Mouse (Mus musculus): Measurements from ENCODE around the gene Pld6. TPM values are rescaled to one million over a fixed set of nuclear protein-coding genes. Genes with fewer than 3 reads are reported as not detected.

The Pld6 gene
- polyA plus RNA-seq, 1 experiment from 2014 or later: 6.7 TPM

DNA sequence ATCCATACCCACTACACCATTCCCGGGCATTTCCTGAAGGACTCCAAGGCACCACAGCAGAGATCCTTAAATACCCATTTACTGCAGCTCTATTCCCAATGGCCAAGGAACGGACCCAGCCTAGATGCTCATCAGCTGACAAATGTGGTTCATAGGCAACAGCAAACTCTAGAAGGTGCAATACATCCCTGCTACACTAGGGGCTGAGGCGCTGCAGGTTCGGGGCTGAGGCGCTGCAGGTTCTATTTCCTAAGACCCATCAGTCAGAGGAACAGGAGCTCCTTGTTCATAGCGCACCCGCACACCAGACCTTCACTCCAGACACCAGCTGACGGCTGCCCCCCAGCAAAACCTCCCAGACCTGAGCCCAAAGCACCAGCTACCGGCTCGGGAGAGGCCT, 13.0 kb upstream of the Pld6 start:
- no peaks in the 10 kb centered on the region for H3K27me3 ChIP-seq (replicated peaks; ENCODE audit: control insufficient read depth, insufficient read depth, low read length)
- 95% methylated on average over 10 of the region's 10 CpGs for WGBS

DNA sequence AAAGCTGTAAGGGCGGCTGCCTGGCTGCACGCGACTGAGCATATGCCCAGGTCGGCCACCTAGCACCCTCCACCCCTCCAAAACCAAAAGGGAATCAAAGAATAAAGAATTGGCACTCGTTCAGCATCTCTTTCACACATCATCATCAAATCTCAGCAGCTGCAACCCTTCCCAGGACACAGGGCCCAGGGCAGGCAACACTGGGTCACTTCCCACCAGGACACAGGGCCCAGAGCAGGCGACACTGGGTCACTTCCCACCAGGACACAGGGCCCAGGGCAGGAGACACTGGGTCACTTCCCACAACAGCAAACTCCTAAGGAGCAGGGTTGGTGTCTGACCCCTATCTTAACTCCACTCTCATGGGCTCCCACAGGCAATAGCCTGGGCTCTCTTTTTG, 5.9 kb upstream of the Pld6 start:
- 91% methylated on average over 6 of the region's 6 CpGs for WGBS
- Histone ChIP-seq H3K4me1 (replicated peaks; ENCODE audit: control insufficient read depth, insufficient read depth, low read length) (no peaks in the 10 kb centered on the region), H3K9ac (replicated peaks; ENCODE audit: low read depth, low read length) (no peak overlapping the region), H3K27me3 (replicated peaks; ENCODE audit: control insufficient read depth, insufficient read depth, low read length) (no peaks in the 10 kb centered on the region), H3K4me3 (replicated peaks; ENCODE audit: low read length) (no peak overlapping the region), H3K27ac (ENCODE audit: low read length) (no peak overlapping the region), H3K36me3 (ENCODE audit: control insufficient read depth, insufficient read depth) (peaks cover 41% of the 10 kb centered on the region), H3K9me3 (ENCODE audit: control insufficient read depth, low read length) (no peaks in the 10 kb centered on the region), H3K4me2 (ENCODE audit: low read length) (no peak overlapping the region)
- ATAC-seq: no peak

More for the DNA sequence above, 13.0 kb upstream of the Pld6 start:
- no peak overlapping the region for H3K4me3 ChIP-seq (replicated peaks; ENCODE audit: low read length)
- no peak overlapping the region for H3K4me2 ChIP-seq (ENCODE audit: low read length)
- H3K9ac ChIP-seq (replicated peaks; ENCODE audit: low read depth, low read length): no peak overlapping the region
- H3K4me1 ChIP-seq (replicated peaks; ENCODE audit: control insufficient read depth, insufficient read depth, low read length): no peaks in the 10 kb centered on the region
- no peaks in the 10 kb centered on the region for H3K9me3 ChIP-seq (ENCODE audit: control insufficient read depth, low read length)
- no peak for ATAC-seq
- H3K27ac ChIP-seq (ENCODE audit: low read length): no peak overlapping the region
- H3K36me3 ChIP-seq (ENCODE audit: control insufficient read depth, insufficient read depth): peaks cover 47% of the 10 kb centered on the region

DNA sequence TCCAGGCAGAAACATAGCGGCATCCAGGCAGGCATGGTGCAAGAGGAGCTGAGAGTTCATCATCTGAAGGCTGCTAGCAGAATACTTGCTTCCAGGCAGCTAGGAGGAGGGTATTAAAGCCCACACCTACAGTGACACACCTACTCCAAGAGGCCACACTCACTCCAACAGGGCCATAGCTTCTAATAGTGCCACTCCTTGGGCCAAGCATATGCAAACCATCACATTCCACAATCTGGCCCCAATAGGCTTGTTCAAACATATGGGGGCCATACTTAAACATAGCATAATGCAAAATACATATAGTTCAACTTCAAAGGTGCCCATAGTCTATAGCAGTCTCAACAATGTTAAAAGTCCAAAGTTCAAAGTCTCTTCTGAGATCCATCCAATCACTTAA, 1.9 kb upstream of the Pld6 start:
- no peak overlapping the region for H3K27ac ChIP-seq (ENCODE audit: low read length)

DNA sequence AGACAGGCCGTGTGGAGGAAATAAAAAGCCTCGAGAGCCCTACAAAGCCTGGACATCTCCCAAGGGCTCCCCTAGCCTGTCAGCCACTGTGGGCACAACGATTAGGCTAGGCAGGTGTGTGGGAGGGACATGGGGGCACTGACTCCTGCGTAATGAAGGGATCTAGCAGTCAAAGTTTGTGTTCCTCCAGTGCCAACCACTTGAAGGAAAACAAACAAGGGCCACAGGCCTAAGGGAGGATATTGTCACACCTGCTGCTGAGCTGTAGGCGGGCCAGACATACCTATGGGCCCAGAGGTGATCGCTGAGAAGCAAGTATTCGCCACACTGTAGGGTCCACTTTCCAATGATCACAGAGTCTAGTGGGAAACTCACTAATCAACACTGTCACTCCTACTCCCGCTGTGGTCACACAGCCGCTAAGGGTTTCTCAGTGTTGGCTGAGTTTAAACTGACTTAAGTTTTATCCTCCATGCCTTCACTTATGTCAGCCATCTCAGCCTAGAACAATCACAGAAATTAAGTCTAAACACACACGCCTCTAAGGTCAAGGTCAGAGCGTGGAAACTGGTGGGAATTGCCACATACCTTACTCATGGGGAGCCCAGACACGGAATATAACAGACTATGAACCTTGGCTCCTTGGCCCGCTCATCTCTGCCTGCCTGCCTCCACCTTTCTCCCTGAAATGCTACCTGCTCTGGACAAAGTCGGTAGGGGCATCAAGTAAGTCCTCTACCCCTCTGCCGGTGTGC, 824 bp downstream of the Pld6 start:
- Histone ChIP-seq H3K4me3 (replicated peaks; ENCODE audit: low read length) (peak overlapping the region; percentile 43), H3K4me1 (replicated peaks; ENCODE audit: control insufficient read depth, insufficient read depth, low read length) (peaks cover 6% of the 10 kb centered on the region; the same call in 1 of the 2 replicates), H3K9me3 (ENCODE audit: control insufficient read depth, low read length) (no peaks in the 10 kb centered on the region), H3K36me3 (ENCODE audit: control insufficient read depth, insufficient read depth) (peaks cover 1% of the 10 kb centered on the region; the same call in 1 of the 2 replicates), H3K4me2 (ENCODE audit: low read length) (peak overlapping the region; percentile 52), H3K27ac (ENCODE audit: low read length) (no peak overlapping the region), H3K27me3 (replicated peaks; ENCODE audit: control insufficient read depth, insufficient read depth, low read length) (no peaks in the 10 kb centered on the region), H3K9ac (replicated peaks; ENCODE audit: low read depth, low read length) (peak overlapping the region; percentile 28)
- 55% methylated on average over 15 of the region's 15 CpGs for WGBS
- peak; percentile 11; the same call in 1 of the 2 replicates for ATAC-seq

More for the DNA sequence above, 1.9 kb upstream of the Pld6 start:
- no peak overlapping the region for H3K9ac ChIP-seq (replicated peaks; ENCODE audit: low read depth, low read length)
- no peak overlapping the region for H3K4me3 ChIP-seq (replicated peaks; ENCODE audit: low read length)
- H3K9me3 ChIP-seq (ENCODE audit: control insufficient read depth, low read length): no peaks in the 10 kb centered on the region
- peaks cover 6% of the 10 kb centered on the region; the same call in 1 of the 2 replicates for H3K4me1 ChIP-seq (replicated peaks; ENCODE audit: control insufficient read depth, insufficient read depth, low read length)
- no peak for ATAC-seq
- H3K36me3 ChIP-seq (ENCODE audit: control insufficient read depth, insufficient read depth): peaks cover 21% of the 10 kb centered on the region
- no peak overlapping the region for H3K4me2 ChIP-seq (ENCODE audit: low read length)
- WGBS: 96% methylated on average over 1 of the region's 1 CpGs
- no peaks in the 10 kb centered on the region for H3K27me3 ChIP-seq (replicated peaks; ENCODE audit: control insufficient read depth, insufficient read depth, low read length)

DNA sequence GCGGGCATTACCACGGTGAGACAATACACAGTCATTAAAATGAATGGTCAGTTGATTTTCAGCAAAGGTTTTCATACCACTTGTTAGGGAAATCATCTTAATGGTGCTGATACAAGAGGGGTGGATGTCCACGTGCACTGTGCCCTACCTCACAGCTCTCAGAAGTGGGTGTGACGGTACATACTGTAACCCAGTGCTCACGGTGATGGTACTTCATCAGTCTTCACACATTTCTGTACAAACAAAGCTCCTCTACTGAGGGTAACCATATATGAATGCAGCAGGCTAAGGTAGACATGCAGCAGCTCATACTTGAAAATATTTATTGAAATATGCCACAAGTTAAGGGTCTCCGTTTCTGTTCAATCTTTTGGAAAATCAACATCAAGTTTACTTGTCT, 3.9 kb downstream of the Pld6 start:
- H3K9me3 ChIP-seq (ENCODE audit: control insufficient read depth, low read length): no peaks in the 10 kb centered on the region
- WGBS: 89% methylated on average over 6 of the region's 6 CpGs
- H3K4me2 ChIP-seq (ENCODE audit: low read length): no peak overlapping the region
- peaks cover 5% of the 10 kb centered on the region; the same call in 1 of the 2 replicates for H3K36me3 ChIP-seq (ENCODE audit: control insufficient read depth, insufficient read depth)
- peaks cover 6% of the 10 kb centered on the region; the same call in 1 of the 2 replicates for H3K4me1 ChIP-seq (replicated peaks; ENCODE audit: control insufficient read depth, insufficient read depth, low read length)
- no peaks in the 10 kb centered on the region for H3K27me3 ChIP-seq (replicated peaks; ENCODE audit: control insufficient read depth, insufficient read depth, low read length)
- H3K4me3 ChIP-seq (replicated peaks; ENCODE audit: low read length): no peak overlapping the region
- no peak overlapping the region for H3K9ac ChIP-seq (replicated peaks; ENCODE audit: low read depth, low read length)
- H3K27ac ChIP-seq (ENCODE audit: low read length): no peak overlapping the region
- ATAC-seq: no peak

DNA sequence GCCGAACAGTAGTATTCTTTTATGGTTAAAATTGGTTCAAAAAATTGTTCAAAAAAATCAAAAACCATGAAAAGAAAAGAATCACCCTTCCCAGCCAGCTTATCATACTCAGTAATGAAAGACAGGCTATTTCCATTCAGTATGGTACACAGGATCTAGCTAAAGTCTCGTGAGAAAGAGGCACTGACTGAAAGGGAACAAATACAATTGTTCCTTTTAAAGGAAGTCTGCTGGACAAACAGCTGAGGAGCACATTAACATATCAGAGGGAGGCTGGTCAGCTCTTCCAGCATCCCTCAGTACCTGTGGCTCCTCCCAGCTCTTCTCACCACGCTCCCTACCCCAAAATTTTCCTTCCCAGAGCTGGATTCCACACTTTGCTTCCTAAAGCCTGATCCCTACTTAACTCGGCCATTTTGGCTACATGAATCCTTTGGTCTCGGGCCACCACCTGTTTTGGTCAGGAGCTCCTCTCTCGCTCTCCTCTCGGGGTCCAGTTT, 5.3 kb downstream of the Pld6 start:
- peaks cover 3% of the 10 kb centered on the region; the same call in 1 of the 2 replicates for H3K4me1 ChIP-seq (replicated peaks; ENCODE audit: control insufficient read depth, insufficient read depth, low read length)
- no peak overlapping the region for H3K4me2 ChIP-seq (ENCODE audit: low read length)
- WGBS: 68% methylated on average over 7 of the region's 7 CpGs
- ATAC-seq: no peak
- no peaks in the 10 kb centered on the region for H3K9me3 ChIP-seq (ENCODE audit: control insufficient read depth, low read length)
- H3K9ac ChIP-seq (replicated peaks; ENCODE audit: low read depth, low read length): no peak overlapping the region
- no peak overlapping the region for H3K27ac ChIP-seq (ENCODE audit: low read length)
- peaks cover 12% of the 10 kb centered on the region; the same call in 1 of the 2 replicates for H3K36me3 ChIP-seq (ENCODE audit: control insufficient read depth, insufficient read depth)
- H3K4me3 ChIP-seq (replicated peaks; ENCODE audit: low read length): no peak overlapping the region
- H3K27me3 ChIP-seq (replicated peaks; ENCODE audit: control insufficient read depth, insufficient read depth, low read length): no peaks in the 10 kb centered on the region

DNA sequence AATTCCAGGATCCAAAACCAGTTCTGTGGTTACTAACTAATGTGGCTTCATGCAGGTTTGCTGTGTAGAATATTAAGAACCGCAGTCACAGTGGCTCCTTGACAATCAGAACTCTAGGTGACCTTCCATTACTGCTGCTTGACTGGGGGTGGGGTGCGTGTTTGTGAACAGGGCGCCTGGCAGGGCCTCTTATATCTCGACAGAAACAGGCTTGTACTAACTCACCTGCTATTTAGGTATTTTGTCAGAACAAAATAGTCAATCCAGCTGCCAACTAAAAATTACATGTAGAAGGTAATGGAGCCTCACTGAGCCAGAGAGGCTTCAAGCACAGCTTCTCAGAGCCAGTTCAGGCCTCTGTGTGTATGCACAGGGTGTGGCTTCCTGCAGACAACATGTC, 7.2 kb downstream of the Pld6 start:
- no peak for ATAC-seq
- no peaks in the 10 kb centered on the region for H3K27me3 ChIP-seq (replicated peaks; ENCODE audit: control insufficient read depth, insufficient read depth, low read length)
- H3K9me3 ChIP-seq (ENCODE audit: control insufficient read depth, low read length): no peaks in the 10 kb centered on the region
- no peaks in the 10 kb centered on the region for H3K4me1 ChIP-seq (replicated peaks; ENCODE audit: control insufficient read depth, insufficient read depth, low read length)
- H3K4me2 ChIP-seq (ENCODE audit: low read length): no peak overlapping the region
- H3K9ac ChIP-seq (replicated peaks; ENCODE audit: low read depth, low read length): no peak overlapping the region
- 93% methylated on average over 4 of the region's 4 CpGs for WGBS
- no peak overlapping the region for H3K27ac ChIP-seq (ENCODE audit: low read length)
- peaks cover 24% of the 10 kb centered on the region for H3K36me3 ChIP-seq (ENCODE audit: control insufficient read depth, insufficient read depth)
- H3K4me3 ChIP-seq (replicated peaks; ENCODE audit: low read length): no peak overlapping the region

DNA sequence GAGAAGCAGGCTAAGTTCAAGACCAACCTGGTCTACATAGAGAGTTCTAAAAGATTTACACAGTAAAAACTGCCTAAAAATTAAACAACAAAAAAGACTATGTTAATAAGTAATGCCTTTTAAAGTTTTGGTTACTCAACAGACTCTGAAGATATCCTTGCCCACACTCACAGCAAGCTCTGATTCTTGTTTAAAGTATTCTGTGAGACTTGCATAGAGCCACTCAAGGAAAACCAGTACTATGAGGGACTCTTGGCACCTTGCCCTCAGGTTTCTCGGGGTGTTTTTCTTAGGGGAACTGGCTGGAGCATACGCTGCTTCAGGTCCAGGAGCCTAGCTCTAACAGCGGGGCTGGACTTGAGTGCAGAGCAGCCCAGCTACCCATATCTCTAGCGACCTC, 8.0 kb downstream of the Pld6 start:
- H3K27ac ChIP-seq (ENCODE audit: low read length): no peak overlapping the region
- 90% methylated on average over 4 of the region's 4 CpGs for WGBS
- H3K4me3 ChIP-seq (replicated peaks; ENCODE audit: low read length): no peak overlapping the region
- H3K9ac ChIP-seq (replicated peaks; ENCODE audit: low read depth, low read length): no peak overlapping the region
- no peaks in the 10 kb centered on the region for H3K27me3 ChIP-seq (replicated peaks; ENCODE audit: control insufficient read depth, insufficient read depth, low read length)
- H3K9me3 ChIP-seq (ENCODE audit: control insufficient read depth, low read length): no peaks in the 10 kb centered on the region
- no peak for ATAC-seq
- H3K36me3 ChIP-seq (ENCODE audit: control insufficient read depth, insufficient read depth): peaks cover 27% of the 10 kb centered on the region
- no peak overlapping the region for H3K4me2 ChIP-seq (ENCODE audit: low read length)
- no peaks in the 10 kb centered on the region for H3K4me1 ChIP-seq (replicated peaks; ENCODE audit: control insufficient read depth, insufficient read depth, low read length)

DNA sequence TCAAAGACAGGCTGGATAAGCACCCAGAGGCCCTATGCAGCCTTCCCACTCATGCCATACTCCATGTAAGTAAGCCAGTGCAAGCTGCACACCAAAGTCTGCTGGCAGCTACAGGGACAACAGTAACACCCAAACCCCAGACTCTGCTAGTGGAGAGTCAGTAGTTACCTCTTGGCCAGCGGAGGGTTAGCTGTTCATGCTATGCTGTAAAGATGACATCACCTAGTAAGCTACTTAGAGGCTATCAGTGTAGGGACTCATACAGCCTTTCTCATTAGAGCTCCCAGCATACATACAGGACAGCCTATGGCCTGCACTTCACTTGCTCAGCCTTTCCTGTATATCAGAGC, 8.6 kb downstream of the Pld6 start:
- H3K4me1 ChIP-seq (replicated peaks; ENCODE audit: control insufficient read depth, insufficient read depth, low read length): no peaks in the 10 kb centered on the region
- H3K4me3 ChIP-seq (replicated peaks; ENCODE audit: low read length): no peak overlapping the region
- ATAC-seq: no peak
- no peaks in the 10 kb centered on the region for H3K9me3 ChIP-seq (ENCODE audit: control insufficient read depth, low read length)
- no peak overlapping the region for H3K4me2 ChIP-seq (ENCODE audit: low read length)
- 74% methylated on average over 1 of the region's 1 CpGs for WGBS
- H3K36me3 ChIP-seq (ENCODE audit: control insufficient read depth, insufficient read depth): peaks cover 32% of the 10 kb centered on the region
- no peak overlapping the region for H3K9ac ChIP-seq (replicated peaks; ENCODE audit: low read depth, low read length)
- no peaks in the 10 kb centered on the region for H3K27me3 ChIP-seq (replicated peaks; ENCODE audit: control insufficient read depth, insufficient read depth, low read length)
- no peak overlapping the region for H3K27ac ChIP-seq (ENCODE audit: low read length)
